Mouse (Mus musculus) left cerebral cortex, postnatal 25 days (tissue): ENCODE results near the gene Skor1. TPM values are rescaled to one million over a fixed set of nuclear protein-coding genes. Genes with fewer than 3 reads are reported as not detected.
A peak's percentile ranks its signal among the peaks of the same experiment; 100 is the strongest.

Experiments
- DNase-seq, 2 experiments: peaks; one replicate each; pipeline ENCODE4 v3.0.0; 2022; ENCODE audit warnings: low spot score in 2 of 2, mixed read lengths in 1 of 2
- intact Hi-C: fragments of 180-260 bp; cut with DNase I; formaldehyde crosslinking; loops from one replicate; pipeline ENCODE4 v1.15.1; 2025
- total RNA-seq, 2 experiments: library from RNA; stranded (reverse); gene quantifications; 2 replicates each; pipeline ENCODE4 v1.2.3; 2021

The Skor1 gene
- under 1 TPM; 0.09 to 0.11 TPM for total RNA-seq

DNA sequence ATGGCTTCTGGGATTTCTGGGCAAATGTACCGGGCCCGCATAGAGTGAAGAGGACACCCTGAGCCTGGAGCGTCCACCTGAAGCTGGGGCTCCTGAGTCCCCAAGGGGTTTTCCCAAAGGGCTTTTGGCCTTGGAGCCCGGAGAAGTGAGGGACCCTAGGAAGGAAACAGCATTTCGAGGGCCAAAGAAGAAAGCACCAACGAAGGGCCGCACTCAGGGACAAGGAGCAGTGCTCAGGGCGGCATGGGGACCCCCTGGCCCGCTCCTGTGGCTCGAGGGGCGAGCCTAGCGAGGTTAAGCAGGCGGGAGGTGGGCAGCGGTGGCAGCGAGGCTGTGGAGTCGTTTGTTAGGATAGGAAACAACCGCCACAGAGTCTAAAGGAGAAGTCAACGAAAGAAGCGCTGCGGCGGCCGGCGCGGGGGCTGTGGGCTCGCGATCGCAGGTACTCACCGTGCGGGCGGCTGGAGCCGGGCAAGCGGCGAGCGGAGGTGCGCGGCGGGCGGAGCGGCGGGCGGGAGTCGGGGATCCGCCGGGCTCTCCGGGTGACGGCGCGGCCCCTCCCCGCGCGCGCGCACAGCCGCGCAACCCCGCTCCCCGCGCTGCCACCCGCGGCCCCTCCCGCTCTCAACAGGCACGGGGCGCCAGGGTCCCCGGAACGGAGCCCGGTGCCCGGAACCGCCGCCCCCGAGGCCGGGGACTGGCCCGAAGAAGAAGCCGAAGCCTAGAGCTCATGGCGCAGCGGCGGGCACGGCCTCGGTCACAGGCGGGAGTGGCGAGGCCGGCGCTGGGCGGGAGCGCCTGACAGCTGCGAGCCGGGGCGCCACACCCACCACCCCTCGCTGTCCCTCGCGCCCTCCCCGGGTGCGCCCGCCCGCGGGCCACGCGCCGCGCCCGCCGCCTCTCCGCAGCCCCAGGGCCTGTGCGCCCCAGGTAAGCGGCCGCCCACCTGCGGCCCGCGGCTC is at the start of gene Skor1:
Skor1 (minus strand) TSS at position 552 of the 962 bp plus-strand sequence.
- no peak for DNase-seq
- intact Hi-C loops = loop anchor here (5.0 kb wide), 1 partner anchor 249 kb away; the partner anchor contains the start of gene 2300009A05Rik

DNA sequence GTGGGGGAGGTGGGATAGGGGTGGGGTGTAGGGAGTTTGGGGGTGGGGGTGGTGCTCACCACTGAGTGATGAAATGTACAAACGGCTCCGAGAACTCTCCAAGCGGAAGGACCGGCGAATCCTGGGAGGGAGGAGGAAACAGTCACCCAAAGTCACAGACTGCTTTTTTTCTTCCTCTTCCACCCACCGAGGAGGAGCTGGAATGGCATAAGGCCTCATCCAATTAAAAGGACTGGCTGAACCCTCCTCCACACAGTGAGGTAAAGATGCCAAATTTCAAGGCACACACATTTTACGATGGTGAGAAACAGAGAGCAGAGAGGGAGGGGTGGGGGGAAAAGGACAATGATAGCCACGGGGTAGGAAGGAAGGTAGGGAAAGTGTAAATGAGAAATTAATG is 48.5 kb upstream of the Skor1 start:
- DNase-seq = peak in 1 of 2 experiments; percentile 40
- intact Hi-C loops = no loop called here

DNA sequence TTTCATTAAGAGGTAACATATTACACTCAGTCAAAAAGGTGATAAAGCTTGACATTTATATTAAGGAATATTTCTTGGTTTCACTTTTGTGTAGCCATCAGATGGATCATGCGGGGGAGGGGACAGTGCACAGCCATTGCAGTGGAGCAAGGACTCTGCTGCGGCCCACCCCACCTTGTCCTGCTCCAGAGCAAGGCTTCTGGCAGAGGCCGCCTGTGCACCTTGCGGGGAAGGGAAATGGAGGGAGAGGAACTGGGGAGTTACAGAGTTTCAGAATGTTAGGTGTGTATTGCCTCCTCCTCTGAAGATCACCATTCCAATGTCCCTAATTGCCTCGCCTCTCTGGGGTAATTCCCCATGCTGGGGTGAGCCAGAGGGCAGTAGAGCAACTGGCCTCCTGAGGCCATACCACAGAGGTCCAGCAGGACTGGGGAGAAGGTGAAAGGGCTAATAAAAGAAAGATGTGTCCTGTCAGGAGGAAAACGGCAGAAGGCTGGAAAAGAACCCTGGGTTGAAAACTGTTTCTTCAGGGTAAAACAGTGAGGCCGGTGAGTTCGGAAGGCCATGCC is 47.4 kb upstream of the Skor1 start:
- no peak for DNase-seq
- intact Hi-C loops = no loop called here

DNA sequence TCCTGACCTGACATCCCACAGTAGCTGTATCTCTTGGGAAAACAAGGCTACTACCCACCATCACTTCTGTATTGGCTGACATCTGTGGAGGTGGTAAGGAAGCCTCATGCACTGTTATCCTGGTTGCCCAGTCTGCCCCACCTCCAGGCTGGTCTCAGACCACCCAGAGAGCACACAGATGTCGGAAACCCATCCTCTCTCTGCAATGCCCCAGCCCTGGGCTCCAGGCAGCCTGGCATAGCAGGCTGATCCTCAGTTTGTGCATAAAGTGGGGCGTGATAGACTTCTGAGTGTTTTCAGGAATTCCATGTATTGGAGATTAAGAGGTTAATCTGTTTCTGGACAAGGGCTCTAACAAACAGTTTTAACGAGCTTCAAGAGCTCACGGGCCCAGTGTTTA is 46.8 kb upstream of the Skor1 start:
- no peak for DNase-seq
- intact Hi-C loops = no loop called here

DNA sequence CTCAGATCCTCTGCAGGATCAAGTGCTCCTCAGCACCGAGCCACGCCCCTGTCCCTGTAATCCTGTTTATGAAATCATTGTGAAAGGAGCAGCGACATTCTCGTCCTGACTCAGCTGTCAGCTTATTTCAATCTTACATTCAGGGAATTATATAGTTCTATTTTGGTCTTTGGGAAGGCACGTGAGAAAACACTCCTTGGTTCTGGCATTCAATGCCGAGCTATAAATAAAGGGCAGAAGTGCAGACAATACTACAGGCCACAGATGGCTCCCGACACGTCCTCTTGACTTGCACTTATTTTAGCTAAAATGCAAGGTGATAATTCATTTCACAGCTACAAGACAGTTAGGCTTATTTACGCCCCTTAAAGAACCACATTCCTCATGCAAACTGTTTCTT is 46.0 kb upstream of the Skor1 start:
- DNase-seq = no peak

DNA sequence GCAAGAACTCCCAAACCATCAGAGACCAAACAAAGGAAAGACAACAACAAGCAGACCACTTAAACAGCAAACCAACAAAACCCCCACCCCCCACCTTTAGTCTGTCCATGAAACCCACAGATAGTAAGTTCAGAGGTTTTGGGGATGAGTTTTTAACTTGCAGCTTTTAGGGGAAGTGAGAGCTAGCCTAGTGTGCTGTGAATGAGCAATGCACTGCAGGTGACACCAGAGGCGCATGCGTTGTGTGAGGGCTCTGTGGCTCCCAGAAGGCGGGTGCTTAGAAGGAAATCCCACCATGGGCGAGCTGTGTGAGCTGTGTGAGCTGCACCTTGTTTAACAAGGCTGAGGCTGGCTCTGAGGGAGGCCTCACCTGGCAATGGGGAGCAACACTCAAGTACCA is 44.0 kb upstream of the Skor1 start:
- no peak for DNase-seq
- intact Hi-C loops = no loop called here

More for the DNA sequence above, 46.0 kb upstream of the Skor1 start:
- intact Hi-C loops = no loop called here

DNA sequence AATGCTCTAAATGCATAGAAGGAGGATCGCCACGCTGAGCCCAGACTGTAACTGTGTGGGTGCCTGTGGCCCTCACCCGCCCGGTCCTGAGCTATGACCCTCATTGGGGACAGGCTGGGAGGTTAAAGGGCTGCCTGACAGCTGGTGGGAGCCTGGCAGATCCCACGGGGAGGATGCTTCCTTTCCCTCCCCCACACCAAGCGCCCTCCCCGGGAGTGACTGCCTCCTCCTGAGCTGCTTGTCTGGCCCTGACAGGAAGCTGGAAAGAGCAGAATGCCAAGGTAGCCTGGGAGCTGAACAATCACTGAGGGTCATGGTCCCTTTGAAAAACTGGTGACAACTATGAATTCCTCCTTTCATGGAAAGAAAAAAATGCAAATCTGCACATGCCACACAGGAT is 38.5 kb upstream of the Skor1 start:
- intact Hi-C loops = no loop called here
- no peak for DNase-seq

DNA sequence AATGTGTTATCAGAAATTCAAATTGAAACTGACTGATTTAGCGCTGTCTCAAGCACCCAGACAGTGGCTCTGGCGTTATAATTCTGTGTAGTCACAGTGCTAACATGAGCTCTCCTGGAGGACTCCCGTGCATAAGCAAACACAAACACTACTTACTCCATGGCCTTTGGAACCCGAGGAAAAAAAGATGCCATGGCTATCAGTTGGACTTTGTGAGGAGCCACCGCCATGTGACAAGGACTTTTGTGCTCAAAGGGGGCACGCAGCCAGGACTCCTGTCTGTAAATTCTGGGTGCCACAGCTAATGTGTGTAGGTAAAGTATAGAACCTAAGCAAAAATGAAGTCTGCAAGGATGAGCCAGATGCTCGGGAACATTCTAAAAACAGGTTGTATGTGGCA is 36.5 kb upstream of the Skor1 start:
- DNase-seq = no peak
- intact Hi-C loops = no loop called here

DNA sequence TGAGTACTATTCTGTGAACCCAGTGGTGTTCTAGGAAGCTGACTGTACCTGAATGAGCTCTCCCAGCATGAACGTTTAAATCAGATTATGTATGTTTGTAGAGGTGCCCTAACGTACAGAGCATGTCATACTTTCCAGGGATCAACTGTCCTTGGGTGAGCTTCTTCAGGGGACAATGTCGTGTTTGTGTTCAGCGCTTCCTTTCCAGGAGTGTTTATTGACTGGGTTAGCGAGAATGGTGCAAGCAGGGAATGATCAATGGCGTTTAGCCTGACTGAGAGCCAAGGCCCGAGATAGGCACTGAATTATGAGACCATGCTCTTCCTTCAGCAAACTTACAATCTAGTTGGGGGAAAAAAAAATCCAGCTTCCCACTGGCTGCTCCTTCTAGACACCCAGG is 35.1 kb upstream of the Skor1 start:
- intact Hi-C loops = no loop called here
- no peak for DNase-seq

DNA sequence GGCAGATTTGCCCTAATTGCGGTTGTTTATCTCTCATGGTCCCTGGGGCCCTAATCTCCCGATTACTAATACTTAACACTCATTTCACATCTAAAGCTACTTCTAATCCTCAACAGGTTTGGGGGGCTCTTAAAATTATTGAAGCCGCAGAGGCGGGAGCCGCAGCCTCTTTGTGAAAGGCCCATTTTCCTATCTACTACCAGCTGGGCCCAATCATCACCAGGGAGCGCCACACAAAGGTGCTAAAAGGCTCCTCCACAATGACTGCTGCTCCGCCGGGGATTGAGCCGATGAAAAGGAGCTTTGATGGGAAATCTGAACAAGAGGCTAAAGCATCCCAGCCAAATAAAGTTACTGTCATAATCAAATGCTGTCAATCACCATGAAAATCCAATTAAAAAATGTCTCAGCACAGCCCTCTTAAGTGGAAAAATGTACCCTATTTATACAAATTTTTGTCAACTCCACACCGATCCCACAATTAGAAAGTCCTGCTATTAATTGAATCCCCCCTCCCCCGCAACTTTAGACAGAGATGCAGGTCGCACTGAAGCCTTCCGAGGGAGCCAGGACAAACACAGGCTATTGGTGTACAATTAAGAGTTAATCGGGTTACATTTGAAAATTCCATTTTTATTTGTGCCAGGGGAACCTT is 33.7 kb upstream of the Skor1 start:
- DNase-seq = no peak
- intact Hi-C loops = no loop called here

DNA sequence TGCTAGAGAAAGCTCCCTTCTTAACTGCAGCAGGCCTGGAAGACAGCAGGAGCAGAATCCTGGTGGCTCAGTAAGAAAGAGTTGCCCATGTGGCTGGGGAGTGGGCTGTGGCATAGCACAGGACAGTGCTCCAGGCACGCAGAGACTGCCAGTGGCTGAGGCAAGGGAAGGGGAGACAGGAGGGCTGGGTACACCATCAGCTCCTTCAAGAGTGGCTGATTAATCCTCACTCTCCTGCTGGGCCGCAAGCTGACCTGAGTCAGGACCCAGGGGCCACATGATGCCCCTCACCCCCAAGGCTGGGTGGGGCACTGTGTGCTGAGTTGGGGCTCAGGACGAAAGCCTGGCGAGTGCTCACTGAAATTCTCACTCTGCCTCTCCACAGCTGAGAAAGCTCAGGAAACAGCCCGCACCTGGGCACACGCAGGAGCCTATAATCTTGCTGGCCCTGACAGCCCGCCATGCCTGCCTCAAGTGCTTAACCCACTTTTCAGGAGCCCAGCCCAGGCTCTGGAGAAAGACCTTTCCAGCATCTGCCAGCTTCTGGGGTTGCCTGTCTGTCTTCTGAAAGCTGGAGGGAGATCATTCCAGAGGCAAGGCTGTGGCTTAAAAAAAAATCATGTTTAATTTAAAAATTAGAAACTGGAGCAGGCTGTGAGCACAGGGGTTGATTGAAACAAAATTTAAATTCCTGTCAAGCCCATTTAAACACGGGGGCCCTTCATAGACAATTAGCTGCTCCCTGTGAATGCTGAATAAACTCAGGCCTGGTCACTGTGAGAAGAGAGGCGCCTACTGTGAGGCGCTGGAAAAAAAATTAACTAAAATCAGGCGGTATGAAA is 32.8 kb upstream of the Skor1 start:
- intact Hi-C loops = no loop called here

DNA sequence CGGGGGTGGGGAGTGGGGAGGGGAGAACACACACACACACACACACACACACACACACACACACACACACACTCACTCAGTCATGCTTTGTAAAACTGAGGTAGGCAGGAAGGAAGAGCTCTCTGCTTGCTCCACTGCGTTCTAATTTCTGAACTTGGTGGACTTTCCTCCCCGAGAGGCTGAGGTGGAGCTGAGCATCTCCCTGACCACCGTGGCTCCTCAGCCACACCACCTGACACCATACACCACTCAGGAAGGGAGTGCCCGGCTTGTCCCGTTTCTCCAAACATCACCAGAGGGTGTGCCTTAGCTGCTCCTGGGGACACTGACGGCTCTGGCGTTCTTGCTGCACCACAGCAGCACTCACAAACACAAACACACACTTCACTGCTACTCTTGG is 29.5 kb upstream of the Skor1 start:
- intact Hi-C loops = no loop called here
- no peak for DNase-seq

More for the DNA sequence above, 32.8 kb upstream of the Skor1 start:
- DNase-seq = no peak

DNA sequence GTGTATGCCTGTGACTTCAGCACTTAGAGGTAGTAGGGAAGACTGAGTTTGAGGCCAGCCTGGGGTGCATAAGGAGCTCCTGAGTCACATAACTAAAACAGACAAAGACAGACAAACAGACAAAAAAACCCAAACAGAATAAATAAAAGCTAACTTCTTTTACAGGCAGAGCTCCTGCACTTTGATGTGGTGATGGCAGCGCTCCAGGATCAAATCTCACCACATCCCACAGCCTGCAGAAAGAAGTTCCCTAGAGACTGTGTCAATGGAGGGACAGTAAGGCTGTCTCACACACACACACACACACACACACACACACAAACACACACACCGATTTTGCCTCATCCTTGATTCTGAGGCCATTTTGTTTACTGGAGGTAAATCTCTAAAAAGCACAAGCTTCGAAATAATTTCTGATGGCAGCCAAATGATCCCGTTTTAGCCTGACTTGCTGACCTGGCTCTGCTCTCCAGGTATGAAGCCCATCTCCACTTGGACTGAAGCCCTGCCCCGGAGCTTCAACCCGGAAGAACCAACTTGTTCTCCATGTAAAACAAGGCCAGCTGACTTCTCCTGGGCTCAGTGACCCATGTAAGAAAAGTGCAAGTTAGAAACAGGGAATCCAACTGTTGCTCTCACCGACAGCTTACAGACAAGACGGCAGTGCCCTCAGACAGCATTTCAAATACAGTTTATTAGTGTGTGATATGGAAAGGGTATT is 25.4 kb upstream of the Skor1 start:
- no peak for DNase-seq
- intact Hi-C loops = no loop called here

DNA sequence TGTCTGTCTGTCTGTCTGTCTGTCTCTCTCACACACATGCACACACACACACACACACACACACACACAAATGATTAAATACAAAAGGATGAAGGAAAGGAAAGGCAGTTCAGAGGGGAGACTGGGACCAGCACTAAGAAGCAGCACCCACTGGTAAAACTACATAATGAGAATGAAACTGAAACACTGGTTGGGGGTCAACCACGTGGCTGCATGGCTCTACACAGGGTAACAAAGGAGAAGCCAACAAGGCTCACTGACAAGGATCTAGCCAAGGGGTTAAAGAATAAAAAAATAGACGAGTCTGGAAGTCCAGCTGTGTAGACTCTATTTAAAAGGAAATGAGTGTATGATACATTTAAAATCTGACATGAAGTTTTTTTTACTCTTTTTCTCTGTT is 23.2 kb upstream of the Skor1 start:
- DNase-seq = no peak

DNA sequence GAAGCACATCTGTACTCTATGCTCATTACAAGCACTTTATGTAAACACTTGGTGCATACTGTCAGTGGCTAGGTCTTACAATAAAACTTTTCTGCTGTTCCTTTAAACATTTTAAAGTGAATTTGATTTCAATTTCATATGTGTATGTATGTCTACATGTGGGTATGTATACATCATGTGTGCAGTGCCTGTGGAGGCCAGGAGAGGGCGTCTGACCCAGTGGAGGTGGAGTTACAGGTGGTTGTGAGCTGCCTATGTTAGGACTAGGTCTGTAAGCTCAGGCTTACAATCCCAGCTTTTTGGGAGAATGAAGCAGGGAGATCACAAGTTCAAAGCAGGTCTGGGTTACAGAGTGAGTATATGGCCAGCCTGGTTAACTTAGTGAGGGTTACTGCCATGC is 20.4 kb upstream of the Skor1 start:
- intact Hi-C loops = no loop called here
- no peak for DNase-seq

More for the DNA sequence above, 23.2 kb upstream of the Skor1 start:
- intact Hi-C loops = no loop called here

DNA sequence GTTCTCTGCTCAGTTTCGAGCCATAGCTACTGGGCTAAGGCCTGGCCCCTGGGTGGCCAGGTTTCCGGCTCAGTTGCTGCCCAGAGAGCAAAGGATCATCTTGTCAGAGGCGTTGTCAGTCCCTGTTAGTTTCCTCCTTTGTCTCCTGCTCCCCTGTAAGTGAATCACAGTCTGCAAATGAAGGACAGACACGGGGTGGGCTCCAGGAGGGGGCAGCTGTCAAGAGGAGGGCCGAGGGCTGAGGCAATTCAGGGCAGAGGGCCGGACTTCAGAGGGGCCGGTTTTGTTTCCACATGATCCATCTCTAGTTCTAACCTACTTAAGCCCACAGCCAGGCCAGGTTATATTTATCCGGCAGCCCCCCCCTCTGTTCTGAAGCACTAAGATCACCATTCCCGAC is 16.3 kb upstream of the Skor1 start:
- DNase-seq = no peak
- intact Hi-C loops = no loop called here

DNA sequence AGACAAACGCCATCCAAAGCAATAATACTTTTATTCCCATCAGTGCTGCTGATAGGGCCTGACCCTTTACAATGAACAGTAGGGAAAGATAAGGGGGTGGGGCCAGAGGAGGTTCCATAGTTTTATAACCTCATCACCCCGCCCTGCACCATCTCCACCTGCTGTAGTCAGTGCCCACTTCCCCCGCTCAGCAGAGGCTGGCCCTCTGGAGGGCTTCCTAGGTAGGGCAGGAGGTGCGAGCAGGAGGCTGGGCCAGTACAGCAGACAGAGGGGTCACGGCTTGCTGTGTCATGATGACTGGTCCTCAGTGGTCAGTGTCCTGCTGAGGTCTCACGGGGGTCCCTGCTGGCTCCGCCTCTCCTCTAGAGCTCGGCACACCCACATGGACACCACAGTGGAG is 15.0 kb upstream of the Skor1 start:
- intact Hi-C loops = no loop called here
- DNase-seq = no peak

DNA sequence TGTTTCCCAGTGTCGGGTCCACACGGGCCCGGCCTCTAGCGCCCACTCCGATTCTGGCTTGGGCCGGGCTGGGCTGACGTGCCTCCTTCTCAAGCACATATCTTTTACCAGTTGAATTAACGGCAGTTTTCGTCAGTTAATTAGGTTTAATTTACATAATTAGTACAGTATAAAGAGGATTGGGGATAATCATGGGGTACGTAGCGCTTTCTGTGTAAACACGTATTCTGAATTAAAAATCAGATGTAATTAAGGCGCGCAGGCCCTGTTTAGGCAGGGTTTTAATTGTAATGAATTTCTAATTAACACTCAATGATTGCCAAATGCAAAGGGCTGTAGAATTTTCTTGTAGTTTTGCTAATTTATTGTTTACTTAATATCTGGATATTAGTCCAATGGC is 3.2 kb upstream of the Skor1 start:
- intact Hi-C loops = no loop called here
- DNase-seq = no peak
